Comparison of ENCODE assay signal across 8 mouse cellular contexts in the genomic region with DNA sequence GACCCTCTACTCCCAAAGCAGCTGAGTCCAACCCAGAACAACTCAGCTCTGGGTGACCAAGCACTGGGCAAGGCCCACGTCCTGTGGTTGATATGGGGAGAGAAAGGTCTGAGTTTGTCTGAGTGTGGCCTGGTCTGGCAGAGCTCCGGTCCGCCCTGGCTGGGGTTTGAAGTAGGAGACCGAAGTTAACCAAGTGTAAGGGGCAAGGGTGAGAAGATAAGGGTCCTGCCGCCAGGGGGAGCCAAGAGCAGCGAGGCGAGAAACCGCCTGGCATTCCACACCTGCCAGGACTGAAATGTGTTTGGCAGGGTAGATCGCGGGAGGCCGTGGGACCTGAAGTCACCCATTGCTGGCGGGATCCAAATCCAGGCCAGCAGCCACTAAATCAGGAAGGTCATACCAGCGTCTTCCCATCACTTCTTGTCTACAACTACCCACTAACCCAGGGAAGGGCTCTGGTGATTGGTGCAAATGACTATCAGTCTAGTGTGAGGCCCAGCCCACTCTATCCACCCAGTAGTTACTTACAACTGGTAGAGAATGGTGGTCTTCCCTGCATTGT. TPM values are rescaled to one million over a fixed set of nuclear protein-coding genes. Genes with fewer than 3 reads are reported as not detected.
A peak's percentile ranks its signal among the peaks of the same experiment; 100 is the strongest.
DNase-seq lines count a peak whose midpoint lies in the region; ATAC-seq and TF ChIP-seq lines count a peak whose summit lies in the region.

No protein-coding gene starts in this region.

- H3K9ac ChIP-seq in intestine, postnatal 0 days (ENCODE audit: low read depth, low read length): no peak overlapping the region
- H3K9ac ChIP-seq in lung, embryonic 14.5 days: no peak overlapping the region
- peak overlapping the region; percentile 37 for H3K9ac ChIP-seq in neural tube, embryonic 15.5 days (replicated peaks)

- H3K4me3 ChIP-seq in cortical plate, adult 2 months (ENCODE audit: insufficient read depth, low read length): peak overlapping the region; percentile 48
- H3K4me3 ChIP-seq in intestine, postnatal 0 days (ENCODE audit: low read depth, low read length): peak overlapping the region; percentile 38
- H3K4me3 ChIP-seq in lung, embryonic 14.5 days (ENCODE audit: low read depth, low read length): peak overlapping the region; percentile 51
- peak overlapping the region; percentile 44 for H3K4me3 ChIP-seq in neural tube, embryonic 15.5 days (replicated peaks)

- no peak for TF ChIP-seq POLR2A in cortical plate, adult 2 months (IDR thresholded peaks at IDR 0.05; ENCODE audit: extremely low read depth, insufficient read depth, low read length)

- 8% methylated on average over 13 of the region's 13 CpGs for WGBS in intestine, postnatal 0 days
- 10% methylated on average over 13 of the region's 13 CpGs for WGBS in lung, embryonic 14.5 days
- WGBS in neural tube, embryonic 15.5 days: 8% methylated on average over 13 of the region's 13 CpGs

- H3K27ac ChIP-seq in cortical plate, adult 2 months (ENCODE audit: insufficient read depth, low read length): no peak overlapping the region
- H3K27ac ChIP-seq in intestine, postnatal 0 days (ENCODE audit: low read depth, low read length): no peak overlapping the region
- H3K27ac ChIP-seq in lung, embryonic 14.5 days (ENCODE audit: low read depth): no peak overlapping the region
- no peak overlapping the region for H3K27ac ChIP-seq in neural tube, embryonic 15.5 days (replicated peaks)

- H3K4me1 ChIP-seq in cortical plate, adult 2 months (ENCODE audit: control insufficient read depth, insufficient read depth, low read length): peaks cover 5% of the 10 kb centered on the region
- H3K4me1 ChIP-seq in intestine, postnatal 0 days (replicated peaks; ENCODE audit: control insufficient read depth, insufficient read depth, low read length): peaks cover 4% of the 10 kb centered on the region; the same call in 1 of the 2 replicates
- H3K4me1 ChIP-seq in lung, embryonic 14.5 days (ENCODE audit: insufficient read depth): 0 out of 2 replicates have a peak, but pooled peaks cover 9% of the 10 kb centered on the region
- peaks cover 28% of the 10 kb centered on the region for H3K4me1 ChIP-seq in neural tube, embryonic 15.5 days

- DNase-seq in 416B (ENCODE audit: low read depth): peak; percentile 76
- peak; percentile 84 for DNase-seq in T-cell, adult 2 months (ENCODE audit: low spot score)
- DNase-seq in lung, embryonic 14.5 days: peak; percentile 79
- DNase-seq in thymus, postnatal 36 days: peak; percentile 93 to 96

- TF ChIP-seq CTCF in cortical plate, adult 2 months (IDR thresholded peaks at IDR 0.05; ENCODE audit: extremely low read depth, insufficient read depth, low read length): peak; percentile 46; the same call in 1 of the 2 replicates
- TF ChIP-seq CTCF in intestine, postnatal 0 days (IDR thresholded peaks at IDR 0.05; ENCODE audit: low read depth): peak; percentile 89
- peak; percentile 85 for TF ChIP-seq CTCF in lung, embryonic 14.5 days (IDR thresholded peaks at IDR 0.05; ENCODE audit: low read depth)

- no peaks in the 10 kb centered on the region for H3K9me3 ChIP-seq in intestine, postnatal 0 days (ENCODE audit: control insufficient read depth)
- H3K9me3 ChIP-seq in lung, embryonic 14.5 days (ENCODE audit: low read depth, low read length): no peaks in the 10 kb centered on the region
- H3K9me3 ChIP-seq in neural tube, embryonic 15.5 days (replicated peaks): no peaks in the 10 kb centered on the region

- peak; percentile 55 for ATAC-seq in granulocyte monocyte progenitor cell, adult 5-6 weeks (replicated peaks; ENCODE audit: poor library complexity, severe bottlenecking)
- ATAC-seq in intestine, postnatal 0 days: peak; percentile 55
- ATAC-seq in lung, embryonic 14.5 days (ENCODE audit: insufficient read depth): peak; percentile 28
- peak; percentile 46 for ATAC-seq in neural tube, embryonic 15.5 days (ENCODE audit: low FRiP score)

- H3K36me3 ChIP-seq in intestine, postnatal 0 days (ENCODE audit: control insufficient read depth, insufficient read depth): no peaks in the 10 kb centered on the region
- H3K36me3 ChIP-seq in lung, embryonic 14.5 days (ENCODE audit: insufficient read depth): no peaks in the 10 kb centered on the region
- no peaks in the 10 kb centered on the region for H3K36me3 ChIP-seq in neural tube, embryonic 15.5 days

- no peaks in the 10 kb centered on the region; the same call in 1 of the 2 replicates for H3K27me3 ChIP-seq in intestine, postnatal 0 days (replicated peaks; ENCODE audit: control insufficient read depth, insufficient read depth, low read length)
- H3K27me3 ChIP-seq in lung, embryonic 14.5 days (ENCODE audit: insufficient read depth, low read length): no peaks in the 10 kb centered on the region
- H3K27me3 ChIP-seq in neural tube, embryonic 15.5 days (replicated peaks): no peaks in the 10 kb centered on the region; the same call in 1 of the 2 replicates

- peak overlapping the region; percentile 65 for H3K4me2 ChIP-seq in intestine, postnatal 0 days (replicated peaks; ENCODE audit: low read depth)
- peak overlapping the region; percentile 95 for H3K4me2 ChIP-seq in lung, embryonic 14.5 days
- peak overlapping the region; percentile 87 for H3K4me2 ChIP-seq in neural tube, embryonic 15.5 days

RNA-seq across cellular contexts. Expression of a gene that starts 1.4 kb away (rescaled TPM):
- 2.2 and 2.6 TPM in 2 replicates for polyA plus RNA-seq in cortical plate, adult 2 months (2012; rRNA removed)
- total RNA-seq in granulocyte monocyte progenitor cell, adult 5-6 weeks (2014; fragmentation: Nextera tagmentation): 11.0 and 15.7 TPM in 2 replicates
- total RNA-seq in granulocyte monocyte progenitor cell, adult 5-6 weeks (2017): 2.9 and 6.1 TPM in 2 replicates
- polyA plus RNA-seq in intestine, postnatal 0 days (2015; fragmentation: Nextera tagmentation; extraction: Ambion mirVana): 4.2 and 4.4 TPM in 2 replicates
- 11.4 and 11.5 TPM in 2 replicates for polyA plus RNA-seq in lung, embryonic 14.5 days (2014; fragmentation: Nextera tagmentation; extraction: Ambion mirVana)
- polyA plus RNA-seq in neural tube, embryonic 15.5 days (2015; fragmentation: Nextera tagmentation; extraction: Ambion mirVana): 11.8 and 14.0 TPM in 2 replicates

RNA-seq across cellular contexts. Expression of a gene that starts 8.4 kb away (rescaled TPM):
- 28.6 and 29.2 TPM in 2 replicates for polyA plus RNA-seq in cortical plate, adult 2 months (2012; rRNA removed)
- total RNA-seq in granulocyte monocyte progenitor cell, adult 5-6 weeks (2014; fragmentation: Nextera tagmentation): 3.1 and 3.2 TPM in 2 replicates
- total RNA-seq in granulocyte monocyte progenitor cell, adult 5-6 weeks (2017): 1.6 and 3.9 TPM in 2 replicates
- polyA plus RNA-seq in intestine, postnatal 0 days (2015; fragmentation: Nextera tagmentation; extraction: Ambion mirVana): 0.30 and 0.31 TPM in 2 replicates
- polyA plus RNA-seq in lung, embryonic 14.5 days (2014; fragmentation: Nextera tagmentation; extraction: Ambion mirVana): 0.53 and 0.64 TPM in 2 replicates
- polyA plus RNA-seq in neural tube, embryonic 15.5 days (2015; fragmentation: Nextera tagmentation; extraction: Ambion mirVana): 1.1 and 1.8 TPM in 2 replicates

RNA-seq across cellular contexts. Expression of a gene that starts 28.2 kb away (rescaled TPM):
- polyA plus RNA-seq in cortical plate, adult 2 months (2012; rRNA removed): 114 and 117 TPM in 2 replicates
- total RNA-seq in granulocyte monocyte progenitor cell, adult 5-6 weeks (2014; fragmentation: Nextera tagmentation): 0.71 and 4.5 TPM in 2 replicates
- total RNA-seq in granulocyte monocyte progenitor cell, adult 5-6 weeks (2017): 0.56 and 0.77 TPM in 2 replicates
- 2.8 and 3.2 TPM in 2 replicates for polyA plus RNA-seq in intestine, postnatal 0 days (2015; fragmentation: Nextera tagmentation; extraction: Ambion mirVana)
- polyA plus RNA-seq in lung, embryonic 14.5 days (2014; fragmentation: Nextera tagmentation; extraction: Ambion mirVana): 5.4 and 5.5 TPM in 2 replicates
- polyA plus RNA-seq in neural tube, embryonic 15.5 days (2015; fragmentation: Nextera tagmentation; extraction: Ambion mirVana): 50.9 and 63.0 TPM in 2 replicates

RNA-seq across cellular contexts. Expression of a gene that starts 31.9 kb away (rescaled TPM):
- polyA plus RNA-seq in cortical plate, adult 2 months (2012; rRNA removed): 880 and 901 TPM in 2 replicates
- total RNA-seq in granulocyte monocyte progenitor cell, adult 5-6 weeks (2014; fragmentation: Nextera tagmentation): 3,567 and 3,801 TPM in 2 replicates
- 1,586 and 1,858 TPM in 2 replicates for total RNA-seq in granulocyte monocyte progenitor cell, adult 5-6 weeks (2017)
- polyA plus RNA-seq in intestine, postnatal 0 days (2015; fragmentation: Nextera tagmentation; extraction: Ambion mirVana): 668 and 699 TPM in 2 replicates
- polyA plus RNA-seq in lung, embryonic 14.5 days (2014; fragmentation: Nextera tagmentation; extraction: Ambion mirVana): 1,155 and 1,171 TPM in 2 replicates
- 655 and 750 TPM in 2 replicates for polyA plus RNA-seq in neural tube, embryonic 15.5 days (2015; fragmentation: Nextera tagmentation; extraction: Ambion mirVana)

RNA-seq across cellular contexts. Expression of a gene that starts 58.6 kb away (rescaled TPM):
- polyA plus RNA-seq in cortical plate, adult 2 months (2012; rRNA removed): 49.7 and 51.6 TPM in 2 replicates
- total RNA-seq in granulocyte monocyte progenitor cell, adult 5-6 weeks (2014; fragmentation: Nextera tagmentation): not detected in 2 replicates
- not detected in 2 replicates for total RNA-seq in granulocyte monocyte progenitor cell, adult 5-6 weeks (2017)
- 0.13 TPM in 1 of 2 replicates, not detected in the other for polyA plus RNA-seq in intestine, postnatal 0 days (2015; fragmentation: Nextera tagmentation; extraction: Ambion mirVana)
- polyA plus RNA-seq in lung, embryonic 14.5 days (2014; fragmentation: Nextera tagmentation; extraction: Ambion mirVana): 0.05 and 0.14 TPM in 2 replicates
- polyA plus RNA-seq in neural tube, embryonic 15.5 days (2015; fragmentation: Nextera tagmentation; extraction: Ambion mirVana): 15.8 and 18.2 TPM in 2 replicates

Comparison
In these comparisons a context has a peak if more than half of its experiments do, and no peak if none do; other contexts are left out.
1. RNA of a gene that starts 8.4 kb away (polyA plus RNA-seq): 28.6 to 29.2 TPM in cortical plate, adult 2 months; 1.1 to 1.8 TPM in neural tube, embryonic 15.5 days, 0.53 to 0.64 TPM in lung, embryonic 14.5 days and 0.30 to 0.31 TPM in intestine, postnatal 0 days; every median in the first group is over 10 times any median in the second.
2. Peak in every context shown above with its lines, with median percentiles within 50 percentile points of each other: DNase-seq, H3K4me3 ChIP-seq, CTCF ChIP-seq, ATAC-seq and H3K4me2 ChIP-seq.